Comparison of ENCODE assay signal across 13 mouse cellular contexts in the genomic region with DNA sequence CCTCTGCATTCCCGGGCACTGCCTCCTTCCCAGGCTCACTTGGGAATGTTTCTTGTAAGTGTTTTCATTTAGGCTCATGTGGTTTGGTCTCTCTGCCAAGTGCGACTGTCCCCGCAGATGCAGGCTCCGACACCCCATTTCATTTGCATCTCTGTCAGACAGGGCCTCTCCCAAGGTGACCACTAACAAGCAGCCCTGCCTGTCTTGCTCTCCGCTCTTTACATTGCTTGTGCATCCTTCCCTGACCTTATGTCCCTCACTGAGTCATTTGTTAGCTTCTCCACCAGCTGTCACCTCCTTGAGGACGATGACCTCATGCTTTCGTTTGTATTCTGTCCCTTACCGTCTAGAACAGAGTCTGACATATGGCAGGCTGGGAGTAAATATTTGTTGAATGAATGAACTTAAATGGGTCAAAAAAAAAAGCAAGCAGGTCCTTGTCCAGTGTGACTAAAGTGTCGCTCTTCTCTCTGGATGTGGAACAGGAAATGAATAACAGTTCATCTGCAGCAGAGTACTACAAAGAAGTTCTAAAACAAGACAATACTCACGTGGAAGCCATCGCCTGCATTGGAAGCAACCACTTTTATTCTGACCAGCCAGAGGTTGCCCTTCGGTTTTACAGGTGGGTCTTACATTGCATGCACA. TPM values are rescaled to one million over a fixed set of nuclear protein-coding genes. Genes with fewer than 3 reads are reported as not detected.
DNase-seq lines count a peak whose midpoint lies in the region; ATAC-seq and TF ChIP-seq lines count a peak whose summit lies in the region.
"Had no signal": no experiment of that assay in that cellular context is flagged by ENCODE, and none has a peak within 500 bp of the region (broad histone marks: within the 10 kb centered on the region; RNA-seq: fewer than 3 reads in every experiment).

No protein-coding gene starts in this region.

- DNase-seq in forebrain, embryonic 10.5 days (ENCODE audit: extremely low spot score, low spot score), result no peak
- no peak for DNase-seq in forebrain, postnatal 0 days
- DNase-seq in 3T3-L1 (ENCODE audit: low read depth, low spot score), result peak; percentile 38
- no peak for DNase-seq in embryonic facial prominence, embryonic 11.5 days (ENCODE audit: low spot score)
- no peak for DNase-seq in layer of hippocampus, adult 18-20 months (ENCODE audit: low spot score in 2 of 2)
- DNase-seq in adrenal gland, postnatal 36 days, result no peak
- DNase-seq in layer of hippocampus, postnatal 36 days, result no peak
- DNase-seq: B cell, adult 2 months; heart, adult 18-20 months; thymus, postnatal 36 days had no signal

- no peak for ATAC-seq in forebrain, postnatal 0 days
- 0 out of 2 replicates have a peak, but pooled peaks have one; percentile 52 for ATAC-seq in embryonic facial prominence, embryonic 11.5 days (replicated peaks; ENCODE audit: insufficient number of reproducible peaks, low FRiP score, low TSS enrichment, low read depth)
- peak; percentile 62; the same call in 1 of the 2 replicates for ATAC-seq in intestine, embryonic 16.5 days

- H3K9me3 ChIP-seq in forebrain, embryonic 10.5 days, result peaks cover 22% of the 10 kb centered on the region; the same call in 1 of the 2 replicates
- H3K9me3 ChIP-seq in forebrain, postnatal 0 days (ENCODE audit: low read length), result no peaks in the 10 kb centered on the region
- H3K9me3 ChIP-seq in embryonic facial prominence, embryonic 11.5 days (replicated peaks; ENCODE audit: control insufficient read depth, low read length), result no peaks in the 10 kb centered on the region; the same call in 1 of the 2 replicates
- no peaks in the 10 kb centered on the region for H3K9me3 ChIP-seq in intestine, embryonic 16.5 days (ENCODE audit: control insufficient read depth, low read length)
- H3K9me3 ChIP-seq: embryonic facial prominence, embryonic 12.5 days had no signal

- H3K4me3 ChIP-seq in forebrain, embryonic 10.5 days, result no peak overlapping the region
- H3K4me3 ChIP-seq in forebrain, postnatal 0 days (ENCODE audit: low read depth, low read length), result no peak overlapping the region
- no peak overlapping the region for H3K4me3 ChIP-seq in embryonic facial prominence, embryonic 11.5 days (ENCODE audit: low read depth, low read length)
- no peak overlapping the region for H3K4me3 ChIP-seq in intestine, embryonic 16.5 days (ENCODE audit: low read length)
- H3K4me3 ChIP-seq: embryonic facial prominence, embryonic 12.5 days had no signal

- no peaks in the 10 kb centered on the region for H3K27me3 ChIP-seq in forebrain, embryonic 10.5 days (ENCODE audit: poor library complexity, severe bottlenecking)
- no peaks in the 10 kb centered on the region for H3K27me3 ChIP-seq in forebrain, postnatal 0 days (ENCODE audit: insufficient read depth, low read length)
- no peaks in the 10 kb centered on the region for H3K27me3 ChIP-seq in embryonic facial prominence, embryonic 11.5 days (ENCODE audit: control insufficient read depth, insufficient read depth, low read length)
- H3K27me3 ChIP-seq in intestine, embryonic 16.5 days (replicated peaks; ENCODE audit: control insufficient read depth, insufficient read depth, low read length), result no peaks in the 10 kb centered on the region
- H3K27me3 ChIP-seq: embryonic facial prominence, embryonic 12.5 days had no signal

- no peak overlapping the region for H3K9ac ChIP-seq in forebrain, postnatal 0 days
- no peak overlapping the region for H3K9ac ChIP-seq in embryonic facial prominence, embryonic 11.5 days (replicated peaks; ENCODE audit: low read length)
- no peak overlapping the region for H3K9ac ChIP-seq in intestine, embryonic 16.5 days (ENCODE audit: low read depth, low read length)
- H3K9ac ChIP-seq: embryonic facial prominence, embryonic 12.5 days had no signal

- H3K36me3 ChIP-seq in forebrain, embryonic 10.5 days (replicated peaks), result peaks cover 63% of the 10 kb centered on the region
- peaks cover 36% of the 10 kb centered on the region for H3K36me3 ChIP-seq in forebrain, postnatal 0 days (ENCODE audit: insufficient read depth)
- H3K36me3 ChIP-seq in embryonic facial prominence, embryonic 11.5 days (replicated peaks; ENCODE audit: control insufficient read depth, insufficient read depth, low read depth, low read length), result 0 out of 2 replicates have a peak, but pooled peaks cover 2% of the 10 kb centered on the region
- H3K36me3 ChIP-seq in intestine, embryonic 16.5 days (ENCODE audit: control insufficient read depth, insufficient read depth, low read length), result no peaks in the 10 kb centered on the region

- 88% methylated on average over 12 of the region's 12 CpGs for WGBS in forebrain, embryonic 10.5 days
- WGBS in forebrain, postnatal 0 days, result 34% methylated on average over 12 of the region's 12 CpGs
- 76% methylated on average over 12 of the region's 12 CpGs for WGBS in embryonic facial prominence, embryonic 11.5 days
- WGBS in intestine, embryonic 16.5 days, result 53% methylated on average over 12 of the region's 12 CpGs

- no peak overlapping the region for H3K4me2 ChIP-seq in forebrain, postnatal 0 days (ENCODE audit: low read depth)
- no peak overlapping the region for H3K4me2 ChIP-seq in embryonic facial prominence, embryonic 11.5 days (ENCODE audit: low read depth, low read length)
- H3K4me2 ChIP-seq in intestine, embryonic 16.5 days (ENCODE audit: low read depth, low read length), result no peak overlapping the region
- H3K4me2 ChIP-seq: embryonic facial prominence, embryonic 12.5 days had no signal

- peaks cover 14% of the 10 kb centered on the region; the same call in 1 of the 2 replicates for H3K4me1 ChIP-seq in forebrain, embryonic 10.5 days
- H3K4me1 ChIP-seq in forebrain, postnatal 0 days (ENCODE audit: insufficient read depth), result no peaks in the 10 kb centered on the region
- H3K4me1 ChIP-seq in embryonic facial prominence, embryonic 11.5 days (ENCODE audit: control insufficient read depth, insufficient read depth, low read length), result no peaks in the 10 kb centered on the region
- no peaks in the 10 kb centered on the region for H3K4me1 ChIP-seq in intestine, embryonic 16.5 days (ENCODE audit: control insufficient read depth, insufficient read depth, low read length)
- H3K4me1 ChIP-seq: embryonic facial prominence, embryonic 12.5 days had no signal

- peak overlapping the region; percentile 51; the same call in 1 of the 2 replicates for H3K27ac ChIP-seq in forebrain, embryonic 10.5 days
- H3K27ac ChIP-seq in forebrain, postnatal 0 days (ENCODE audit: low read depth, low read length), result no peak overlapping the region
- H3K27ac ChIP-seq in embryonic facial prominence, embryonic 11.5 days (replicated peaks; ENCODE audit: low read depth, low read length), result no peak overlapping the region
- no peak overlapping the region for H3K27ac ChIP-seq in intestine, embryonic 16.5 days (ENCODE audit: low read length)
- H3K27ac ChIP-seq: embryonic facial prominence, embryonic 12.5 days; kidney, postnatal 0 days had no signal

- no peak for TF ChIP-seq CTCF in forebrain, postnatal 0 days (IDR thresholded peaks at IDR 0.05; ENCODE audit: low read depth)

RNA-seq across cellular contexts. Expression of a gene that starts 53.9 kb away (rescaled TPM):
- polyA plus RNA-seq in forebrain, embryonic 10.5 days (2016; fragmentation: Nextera tagmentation; extraction: Ambion mirVana), result 40.0 and 42.7 TPM in 2 replicates
- total RNA-seq in forebrain, postnatal 0 days (2014; rRNA removed), result 20.9 and 28.5 TPM in 2 replicates
- polyA plus RNA-seq in forebrain, postnatal 0 days (2015; fragmentation: Nextera tagmentation; extraction: Ambion mirVana), result 16.0 and 22.7 TPM in 2 replicates
- 35.4 and 35.7 TPM in 2 replicates for polyA plus RNA-seq in embryonic facial prominence, embryonic 11.5 days (2014; fragmentation: Nextera tagmentation; extraction: Ambion mirVana)
- 13.1 and 14.6 TPM in 2 replicates for polyA plus RNA-seq in intestine, embryonic 16.5 days (2015; fragmentation: Nextera tagmentation; extraction: Ambion mirVana)
- 10 to 100 TPM; 45.5 to 50.5 TPM for total RNA-seq in layer of hippocampus, adult 18-20 months (2021)
- 10 to 100 TPM; 16.7 to 23.3 TPM for total RNA-seq in adrenal gland, postnatal 36 days (2021)
- total RNA-seq in layer of hippocampus, postnatal 36 days (2021), result 10 to 100 TPM; 46.6 to 49.5 TPM
